Mouse (Mus musculus): ENCODE data around the gene Yes1. TPM values are rescaled to one million over a fixed set of nuclear protein-coding genes. Genes with fewer than 3 reads are reported as not detected.
A peak's percentile ranks its signal among the peaks of the same experiment; 100 is the strongest.
"Not testable (repeated sequence)": the region's sequence is repeated elsewhere in the genome, so short reads cannot be mapped to it uniquely, and the experiment has no call there.

The Yes1 gene
- polyA plus RNA-seq, 1 experiment from 2014 or later = 23.8 TPM

DNA sequence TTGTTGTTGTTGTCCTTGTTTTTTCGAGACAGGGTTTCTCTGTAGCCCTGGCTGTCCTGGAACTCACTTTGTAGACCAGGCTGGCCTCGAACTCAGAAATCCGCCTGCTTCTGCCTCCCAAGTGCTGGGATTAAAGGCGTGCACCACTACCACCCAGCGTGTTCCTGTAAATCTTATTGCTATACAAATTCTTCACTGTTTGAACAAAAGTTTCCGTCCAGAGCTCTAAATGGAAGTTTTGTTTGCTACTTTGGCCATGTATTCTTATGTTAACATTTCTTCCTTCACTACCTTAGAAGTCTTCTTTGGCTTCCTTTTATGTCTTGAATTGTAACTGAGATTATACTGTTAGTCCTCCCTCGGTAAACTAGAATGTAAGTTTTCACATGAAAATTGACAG lies 5.5 kb downstream of the Yes1 start:
- DNase-seq (ENCODE audit: low spot score); H3K4me1 ChIP-seq (replicated peaks); H3K9me3 ChIP-seq; H3K4me3 ChIP-seq; H3K27me3 ChIP-seq (ENCODE audit: insufficient read depth, poor library complexity, severe bottlenecking); H3K27ac ChIP-seq; H3K36me3 ChIP-seq: not testable (repeated sequence)
- WGBS = 93% methylated on average over 7 of the region's 7 CpGs

DNA sequence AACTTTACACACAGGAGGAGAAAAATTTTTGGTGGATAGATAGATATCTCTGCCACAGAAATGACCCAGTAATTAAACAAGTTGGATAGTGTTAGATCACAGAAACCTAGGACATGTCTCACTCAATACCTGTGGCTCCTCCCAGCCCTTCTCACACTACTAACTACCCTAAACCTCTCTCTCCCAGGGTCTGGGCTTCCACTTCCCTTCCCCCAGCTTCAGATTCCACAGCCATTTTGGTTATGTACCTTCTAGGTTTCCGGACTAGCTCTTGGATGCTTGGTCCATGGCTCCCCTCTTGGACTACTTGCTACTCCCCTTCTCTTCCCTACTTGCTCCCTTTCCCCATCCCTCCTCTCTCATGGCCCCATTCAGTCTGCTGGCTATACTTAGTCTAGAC lies 6.9 kb downstream of the Yes1 start:
- Histone ChIP-seq H3K36me3 (no peaks in the 10 kb centered on the region), H3K9me3 (no peaks in the 10 kb centered on the region), H3K27ac (no peak overlapping the region), H3K27me3 (ENCODE audit: insufficient read depth, poor library complexity, severe bottlenecking) (no peaks in the 10 kb centered on the region), H3K4me3 (no peak overlapping the region), H3K4me1 (replicated peaks) (no peaks in the 10 kb centered on the region)
- DNase-seq (ENCODE audit: low spot score) = no peak
- 89% methylated on average over 1 of the region's 1 CpGs for WGBS

DNA sequence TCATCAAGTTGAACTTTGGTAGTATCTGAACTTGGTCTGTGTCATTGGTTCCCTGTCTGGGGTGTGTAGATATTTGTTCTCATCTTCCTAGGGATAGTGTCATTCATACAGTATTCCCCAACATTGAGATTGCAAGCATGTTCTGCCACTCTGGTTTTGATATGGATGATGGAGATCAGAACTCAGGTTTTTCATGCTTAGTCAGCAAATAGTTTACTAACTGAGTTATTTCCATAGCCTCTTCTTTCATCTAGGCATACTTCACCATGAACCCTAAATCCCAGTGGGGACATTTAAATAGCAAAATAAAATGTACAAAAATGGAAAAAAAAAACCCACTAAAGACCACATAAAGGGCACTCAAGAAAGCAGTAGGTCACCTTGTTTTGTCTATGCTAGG lies 12.7 kb downstream of the Yes1 start:
- Histone ChIP-seq H3K27ac (no peak overlapping the region), H3K4me3 (no peak overlapping the region), H3K27me3 (ENCODE audit: insufficient read depth, poor library complexity, severe bottlenecking) (no peaks in the 10 kb centered on the region), H3K4me1 (replicated peaks) (no peaks in the 10 kb centered on the region), H3K36me3 (0 out of 2 replicates have a peak, but pooled peaks cover 5% of the 10 kb centered on the region), H3K9me3 (no peaks in the 10 kb centered on the region)
- no peak for DNase-seq (ENCODE audit: low spot score)

DNA sequence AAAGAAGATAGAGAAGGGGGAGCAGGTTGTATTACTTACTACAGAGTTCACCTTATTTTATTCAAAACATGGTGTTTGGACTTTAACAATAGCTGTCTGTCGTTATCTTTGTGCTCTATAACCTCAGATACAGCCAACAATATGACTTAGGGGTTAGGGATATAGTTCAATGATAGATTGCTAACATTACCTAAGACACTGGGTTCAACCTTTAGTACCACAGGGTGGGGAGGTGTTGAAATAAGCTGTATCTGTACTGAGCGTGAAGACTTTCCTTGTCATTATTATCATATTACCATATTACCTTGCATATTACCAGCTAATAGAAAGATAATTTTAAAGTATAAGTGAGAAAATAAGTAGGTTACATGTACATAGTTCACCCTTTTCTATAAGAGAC lies 13.8 kb downstream of the Yes1 start:
- no peak overlapping the region for H3K27ac ChIP-seq
- H3K4me3 ChIP-seq = no peak overlapping the region
- no peaks in the 10 kb centered on the region for H3K27me3 ChIP-seq (ENCODE audit: insufficient read depth, poor library complexity, severe bottlenecking)
- DNase-seq (ENCODE audit: low spot score) = no peak
- H3K36me3 ChIP-seq = 0 out of 2 replicates have a peak, but pooled peaks cover 5% of the 10 kb centered on the region
- no peaks in the 10 kb centered on the region for H3K9me3 ChIP-seq
- H3K4me1 ChIP-seq (replicated peaks) = no peaks in the 10 kb centered on the region
- 93% methylated on average over 2 of the region's 2 CpGs for WGBS

DNA sequence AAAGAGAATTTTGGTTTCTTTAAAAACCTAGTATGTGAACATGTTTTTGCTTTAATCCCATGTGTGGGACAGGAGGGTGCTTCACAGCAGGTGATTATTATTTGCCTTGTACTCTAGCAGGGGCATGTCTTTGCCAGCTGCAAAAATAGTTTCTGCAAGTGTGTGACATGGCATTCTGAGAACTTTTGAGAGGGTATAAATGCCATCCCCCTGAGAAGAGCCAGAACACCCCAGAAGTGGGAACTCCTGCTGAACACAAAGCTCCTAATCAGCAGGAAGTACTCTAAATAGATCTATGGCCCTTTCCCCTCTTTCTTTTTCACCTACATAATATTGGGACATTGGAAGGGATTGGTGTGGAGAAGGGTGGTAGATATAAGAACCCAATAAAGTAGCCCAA lies 22.2 kb downstream of the Yes1 start:
- peaks cover 16% of the 10 kb centered on the region for H3K36me3 ChIP-seq
- H3K4me1 ChIP-seq (replicated peaks) = no peaks in the 10 kb centered on the region
- DNase-seq (ENCODE audit: low spot score) = no peak

DNA sequence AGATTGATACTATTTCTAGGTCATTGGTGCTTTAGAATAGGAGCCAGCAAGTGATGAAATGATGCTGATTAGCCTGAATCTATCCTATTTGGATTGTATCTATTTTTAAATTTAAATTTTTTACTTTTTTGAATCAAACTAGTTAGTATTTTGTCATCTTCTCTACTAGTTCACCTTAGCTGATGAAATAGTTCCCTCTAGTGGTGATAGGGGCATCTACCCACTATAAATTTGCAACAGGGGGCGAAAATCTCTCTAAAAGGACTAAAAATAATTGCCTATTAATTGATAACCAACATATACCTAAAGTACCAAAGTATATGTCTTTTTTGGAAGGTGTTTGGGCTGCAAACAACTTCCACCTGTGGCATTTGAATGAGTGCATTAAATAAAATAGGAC lies 46.4 kb downstream of the Yes1 start:
- Histone ChIP-seq H3K4me1 (replicated peaks) (no peaks in the 10 kb centered on the region), H3K4me3 (no peak overlapping the region), H3K36me3 (peaks cover 30% of the 10 kb centered on the region), H3K9me3 (no peaks in the 10 kb centered on the region), H3K27ac (no peak overlapping the region), H3K27me3 (ENCODE audit: insufficient read depth, poor library complexity, severe bottlenecking) (no peaks in the 10 kb centered on the region)
- WGBS = 65% methylated on average over 1 of the region's 1 CpGs
- no peak for DNase-seq (ENCODE audit: low spot score)

More for the DNA sequence above, 22.2 kb downstream of the Yes1 start:
- no peaks in the 10 kb centered on the region for H3K9me3 ChIP-seq
- no peak overlapping the region for H3K27ac ChIP-seq
- no peaks in the 10 kb centered on the region for H3K27me3 ChIP-seq (ENCODE audit: insufficient read depth, poor library complexity, severe bottlenecking)
- H3K4me3 ChIP-seq = no peak overlapping the region

DNA sequence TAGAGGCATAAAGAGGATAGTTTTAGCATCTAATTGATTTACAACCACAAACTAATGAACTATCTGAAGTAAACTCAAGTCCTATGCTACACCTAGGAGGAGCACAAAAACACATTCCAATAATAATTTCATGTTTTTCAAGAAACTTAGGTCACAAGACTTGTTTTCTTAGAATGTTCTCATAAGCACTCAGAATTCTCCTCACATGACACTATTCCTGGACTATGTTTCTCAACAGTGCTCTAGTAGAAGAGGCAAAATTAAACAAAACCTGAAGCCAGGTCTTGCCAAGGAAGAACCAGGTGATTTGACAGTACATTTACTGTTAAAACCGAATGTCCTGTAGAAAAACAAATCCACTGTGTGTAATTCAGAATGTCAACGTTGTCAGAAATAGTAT lies 71.5 kb downstream of the Yes1 start:
- 41% methylated on average over 2 of the region's 2 CpGs for WGBS
- no peak for DNase-seq (ENCODE audit: low spot score)
- H3K9me3 ChIP-seq = no peaks in the 10 kb centered on the region
- H3K4me3 ChIP-seq = no peak overlapping the region
- no peak overlapping the region for H3K27ac ChIP-seq
- H3K27me3 ChIP-seq (ENCODE audit: insufficient read depth, poor library complexity, severe bottlenecking) = no peaks in the 10 kb centered on the region
- peaks cover 5% of the 10 kb centered on the region; the same call in 1 of the 2 replicates for H3K4me1 ChIP-seq (replicated peaks)
- peaks cover 17% of the 10 kb centered on the region for H3K36me3 ChIP-seq

DNA sequence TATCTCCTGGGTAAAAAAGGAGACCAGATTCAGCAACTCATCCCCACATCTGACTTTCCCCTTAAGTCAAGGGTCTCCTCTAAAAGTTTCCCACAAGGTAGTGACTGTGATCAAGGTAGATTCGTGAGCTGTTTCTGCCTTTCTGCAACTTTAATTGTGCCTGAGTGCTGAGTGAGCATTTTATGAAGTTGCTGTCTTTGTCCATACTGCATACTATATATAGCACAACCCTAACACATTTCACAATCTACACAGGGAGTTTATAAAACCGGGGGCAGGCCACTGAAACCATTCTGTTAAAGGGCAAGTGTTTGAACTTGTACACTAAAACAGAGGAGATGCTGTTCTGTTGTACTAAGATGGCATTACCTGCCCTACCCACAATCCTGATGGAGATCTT lies 82.4 kb downstream of the Yes1 start:
- Histone ChIP-seq H3K4me1 (replicated peaks) (no peaks in the 10 kb centered on the region), H3K27ac (no peak overlapping the region), H3K4me3 (no peak overlapping the region), H3K9me3 (no peaks in the 10 kb centered on the region), H3K27me3 (ENCODE audit: insufficient read depth, poor library complexity, severe bottlenecking) (no peaks in the 10 kb centered on the region), H3K36me3 (no peaks in the 10 kb centered on the region)
- no peak for DNase-seq (ENCODE audit: low spot score)
- 66% methylated on average over 2 of the region's 2 CpGs for WGBS

DNA sequence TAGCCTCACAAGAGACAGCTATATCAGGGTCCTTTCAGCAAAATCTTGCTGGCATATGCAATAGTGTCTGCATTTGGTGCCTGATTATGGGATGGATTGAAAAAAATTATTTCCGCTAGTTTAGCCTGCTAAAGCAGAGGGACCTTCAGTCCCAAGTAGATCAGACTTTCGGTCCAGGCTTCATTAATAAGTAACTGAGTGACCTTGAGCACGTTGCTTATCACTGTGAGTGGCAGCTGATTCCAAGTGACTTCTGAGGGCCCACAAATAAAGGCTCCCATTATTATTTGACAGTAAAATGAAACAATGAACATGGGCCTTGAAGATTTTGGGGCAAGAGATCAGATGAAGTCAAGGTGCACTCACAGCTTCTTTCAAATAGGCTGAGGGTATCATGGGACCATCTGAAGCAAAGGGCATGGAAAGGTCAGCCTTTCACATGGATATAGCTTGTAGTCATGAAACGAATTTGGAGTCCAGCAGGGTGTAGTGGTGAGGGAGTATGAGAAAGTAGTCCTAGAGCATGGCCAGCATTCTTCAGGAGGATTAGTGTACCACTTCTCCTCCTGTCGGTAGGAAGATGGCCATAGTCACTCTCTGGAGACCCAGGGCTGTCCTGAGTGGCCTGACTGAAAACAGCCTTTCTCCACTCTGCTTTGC lies 86.4 kb downstream of the Yes1 start:
- WGBS = 78% methylated on average over 5 of the region's 5 CpGs

DNA sequence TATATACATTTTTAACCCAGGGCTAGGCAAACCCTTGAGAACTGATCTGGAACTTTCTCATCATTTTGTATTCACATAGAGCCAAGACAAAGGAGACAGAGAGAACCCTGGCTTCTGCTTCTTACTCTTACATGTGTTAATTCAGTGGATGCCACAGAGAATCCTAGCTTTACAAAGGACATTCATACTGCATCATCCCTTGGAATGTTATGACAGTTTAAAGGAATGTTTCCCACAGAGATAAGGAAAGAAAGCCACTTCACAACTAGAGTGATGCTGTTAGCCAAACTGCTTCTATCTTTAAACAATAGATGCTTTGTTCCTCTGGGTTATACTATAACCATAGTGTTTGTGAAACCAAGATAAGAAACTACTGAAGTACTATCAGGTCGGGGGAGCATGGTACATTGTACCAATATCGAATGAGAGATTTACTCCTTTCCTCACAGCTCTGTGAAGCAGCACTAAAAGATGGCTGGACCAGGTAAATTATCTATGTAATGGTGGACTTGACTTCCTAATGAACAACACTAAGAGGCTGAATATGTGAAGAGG lies 95.3 kb downstream of the Yes1 start:
- Histone ChIP-seq H3K4me1 (replicated peaks) (no peaks in the 10 kb centered on the region), H3K9me3 (no peaks in the 10 kb centered on the region), H3K27ac (no peak overlapping the region), H3K27me3 (ENCODE audit: insufficient read depth, poor library complexity, severe bottlenecking) (no peaks in the 10 kb centered on the region), H3K4me3 (no peak overlapping the region), H3K36me3 (no peaks in the 10 kb centered on the region)
- 77% methylated on average over 2 of the region's 2 CpGs for WGBS
- no peak for DNase-seq (ENCODE audit: low spot score)

More for the DNA sequence above, 86.4 kb downstream of the Yes1 start:
- no peaks in the 10 kb centered on the region for H3K27me3 ChIP-seq (ENCODE audit: insufficient read depth, poor library complexity, severe bottlenecking)
- no peaks in the 10 kb centered on the region for H3K9me3 ChIP-seq
- no peaks in the 10 kb centered on the region for H3K4me1 ChIP-seq (replicated peaks)
- no peak overlapping the region for H3K27ac ChIP-seq
- H3K36me3 ChIP-seq = no peaks in the 10 kb centered on the region
- H3K4me3 ChIP-seq = no peak overlapping the region
- no peak for DNase-seq (ENCODE audit: low spot score)

DNA sequence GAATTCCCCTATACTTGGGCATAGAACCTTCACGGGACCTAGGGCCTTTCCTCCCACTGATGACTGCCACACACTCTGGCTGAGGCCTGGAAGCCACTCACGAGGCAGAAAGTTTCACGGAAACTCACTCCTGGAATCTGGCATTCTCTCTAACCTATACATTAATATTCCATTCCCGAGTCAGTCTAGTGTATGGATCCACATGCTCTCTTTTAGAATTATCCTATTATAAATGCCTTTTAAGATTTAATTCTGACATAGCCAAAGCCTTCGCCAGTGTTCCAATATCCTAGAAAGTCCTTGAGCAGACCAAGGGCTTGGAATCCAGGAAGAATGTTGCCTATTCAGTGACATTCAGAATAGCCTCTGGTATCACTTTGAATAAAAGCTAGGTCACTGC lies 100.5 kb downstream of the Yes1 start:
- no peaks in the 10 kb centered on the region for H3K36me3 ChIP-seq
- 77% methylated on average over 5 of the region's 5 CpGs for WGBS

DNA sequence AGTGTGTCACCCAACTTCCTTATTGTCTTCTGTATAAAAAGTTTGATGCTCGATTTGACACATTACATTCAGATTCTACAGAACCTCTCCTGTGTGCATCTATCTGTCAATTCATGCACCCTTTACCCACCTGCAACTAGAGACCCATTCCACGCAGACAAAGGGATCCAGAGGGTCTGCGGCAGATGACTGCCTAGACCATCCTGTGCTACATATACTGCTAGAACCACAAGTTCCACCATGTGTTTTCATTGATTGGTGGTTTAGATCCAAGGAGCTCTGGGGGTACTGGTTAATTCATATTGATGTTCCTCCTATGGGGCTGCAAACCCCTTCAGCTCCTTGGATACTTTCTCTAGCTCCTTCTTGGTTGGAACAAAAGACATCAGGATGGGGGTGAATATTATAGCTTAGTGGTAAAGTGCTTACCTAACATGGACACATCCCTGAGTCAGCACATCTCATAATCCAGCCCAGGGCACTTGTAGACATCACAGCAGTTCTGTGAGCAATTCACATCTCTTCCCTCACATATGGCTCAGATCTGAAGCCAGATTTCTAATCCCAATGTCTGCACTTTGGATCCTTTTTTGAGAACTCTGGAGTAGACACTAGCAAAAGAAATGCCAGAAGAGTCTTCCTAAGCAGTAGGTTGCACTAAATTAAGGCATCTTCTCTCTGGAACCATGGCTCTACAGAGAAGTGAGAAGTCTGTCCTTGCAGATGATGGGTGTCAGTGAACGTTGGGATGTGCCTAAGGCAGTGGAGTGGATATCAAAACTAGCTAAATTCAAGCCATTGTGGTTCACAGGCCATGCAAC lies 101.5 kb downstream of the Yes1 start:
- no peaks in the 10 kb centered on the region for H3K36me3 ChIP-seq
- no peaks in the 10 kb centered on the region for H3K27me3 ChIP-seq (ENCODE audit: insufficient read depth, poor library complexity, severe bottlenecking)
- H3K4me1 ChIP-seq (replicated peaks) = peaks cover 7% of the 10 kb centered on the region
- H3K9me3 ChIP-seq = no peaks in the 10 kb centered on the region
- DNase-seq (ENCODE audit: low spot score) = no peak
- H3K27ac ChIP-seq = no peak overlapping the region
- WGBS = 71% methylated on average over 4 of the region's 4 CpGs
- H3K4me3 ChIP-seq = peak overlapping the region; percentile 66; the same call in 1 of the 2 replicates

More for the DNA sequence above, 100.5 kb downstream of the Yes1 start:
- H3K4me3 ChIP-seq = no peak overlapping the region
- DNase-seq (ENCODE audit: low spot score) = no peak
- H3K4me1 ChIP-seq (replicated peaks) = peaks cover 7% of the 10 kb centered on the region
- H3K27ac ChIP-seq = no peak overlapping the region
- no peaks in the 10 kb centered on the region for H3K27me3 ChIP-seq (ENCODE audit: insufficient read depth, poor library complexity, severe bottlenecking)
- no peaks in the 10 kb centered on the region for H3K9me3 ChIP-seq

DNA sequence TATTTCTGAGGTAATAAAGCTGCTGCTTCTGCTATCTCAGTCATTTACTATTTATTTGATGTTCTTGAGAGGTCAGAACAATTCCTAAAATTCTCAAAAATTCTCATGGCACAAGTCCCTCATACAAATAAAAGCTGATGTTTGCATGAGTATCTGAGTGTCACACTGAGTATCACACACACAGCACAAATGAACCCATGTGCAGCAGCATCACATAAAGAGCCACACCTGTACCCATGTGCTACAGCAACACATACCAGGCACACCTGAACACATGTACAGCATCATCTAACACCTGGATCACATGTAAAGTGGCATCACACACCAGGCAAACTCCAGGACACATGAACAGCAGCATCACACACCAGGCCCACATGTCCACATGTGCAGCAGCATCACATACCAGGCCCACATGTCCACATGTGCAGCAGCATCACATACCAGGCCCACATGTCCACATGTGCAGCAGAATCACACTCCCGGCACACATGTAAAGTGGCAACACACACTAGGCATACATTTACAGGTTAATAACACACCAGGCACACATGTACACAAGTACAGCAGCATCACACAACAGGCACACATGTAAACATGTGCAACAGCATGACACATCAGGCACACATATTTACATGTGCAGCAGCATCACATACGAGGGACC lies 102.2 kb downstream of the Yes1 start:
- Histone ChIP-seq H3K27ac (peak overlapping the region; percentile 87), H3K36me3 (no peaks in the 10 kb centered on the region), H3K4me1 (replicated peaks) (peaks cover 7% of the 10 kb centered on the region), H3K4me3 (peak overlapping the region; percentile 66), H3K27me3 (ENCODE audit: insufficient read depth, poor library complexity, severe bottlenecking) (no peaks in the 10 kb centered on the region), H3K9me3 (no peaks in the 10 kb centered on the region)
- WGBS = 24% methylated on average over 2 of the region's 2 CpGs
- DNase-seq (ENCODE audit: low spot score) = no peak
